Mouse (Mus musculus): Measurements from ENCODE around the gene AU040320.

DNA sequence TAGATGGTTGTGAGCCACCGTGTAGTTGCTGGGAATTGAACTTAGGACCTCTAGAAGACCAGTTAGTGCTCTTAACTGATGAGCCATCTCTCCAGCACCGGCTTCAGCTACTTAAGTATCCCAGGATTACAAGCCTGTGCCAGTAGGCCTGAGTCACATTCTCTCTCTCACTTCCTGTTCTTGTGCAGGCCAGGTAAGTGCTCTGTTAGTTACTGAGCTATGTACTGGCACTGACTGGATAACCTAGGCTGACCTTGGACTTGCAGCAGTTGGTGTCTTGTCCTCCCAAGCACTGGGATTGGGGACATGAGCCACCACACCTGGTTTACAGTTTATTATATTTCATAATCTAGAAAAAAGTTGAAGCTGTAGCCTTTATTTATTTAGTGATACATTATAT, 10.1 kb downstream of the AU040320 start:
- no peak for TF ChIP-seq POLR2A (IDR thresholded peaks at IDR 0.05; ENCODE audit: low read depth, low read length)
- TF ChIP-seq CTCF (IDR thresholded peaks at IDR 0.05; ENCODE audit: borderline replicate concordance, insufficient read depth, low read length): no peak
